Mouse (Mus musculus) heart, embryonic 16.5 days (tissue): Measurements from ENCODE around the gene Cyp2t4. TPM values are rescaled to one million over a fixed set of nuclear protein-coding genes. Genes with fewer than 3 reads are reported as not detected.

ENCODE experiments used
- ATAC-seq: fragments of 200-750 bp; cut with Nextera tagmentation; replicated peaks from 2 replicates; pipeline ENCODE4 v1.8.0; 2017; ENCODE audit warnings: moderate number of reproducible peaks; ENCODE audit not compliant: insufficient read depth, low FRiP score; ENCODE audit errors: extremely low read depth
- H3K27ac ChIP-seq: fragments of 300-500 bp; sonication (generic); 2 replicates; pipeline ENCODE4 v1.5.1; 2014; ENCODE audit warnings: mild to moderate bottlenecking, low read length, control low read depth, moderate library complexity
- H3K27me3 ChIP-seq: fragments of 300-500 bp; sonication (generic); 2 replicates; pipeline ENCODE4 v1.6.1; 2014; ENCODE audit warnings: low read length, mixed read lengths; ENCODE audit not compliant: control insufficient read depth, insufficient read depth
- H3K36me3 ChIP-seq: fragments of 300-500 bp; sonication (generic); 2 replicates; pipeline ENCODE4 v1.6.1; 2014; ENCODE audit not compliant: control insufficient read depth, insufficient read depth
- H3K4me1 ChIP-seq: fragments of 300-500 bp; sonication (generic); 2 replicates; pipeline ENCODE4 v1.6.1; 2014; ENCODE audit warnings: low read length, mixed read lengths; ENCODE audit not compliant: control insufficient read depth, insufficient read depth
- H3K4me2 ChIP-seq: fragments of 300-500 bp; sonication (generic); 2 replicates; pipeline ENCODE4 v1.6.1; 2014; ENCODE audit warnings: low read depth, mild to moderate bottlenecking, control low read depth, low read length
- H3K4me3 ChIP-seq: fragments of 300-500 bp; sonication (generic); 2 replicates; pipeline ENCODE4 v1.5.1; 2014; ENCODE audit warnings: mild to moderate bottlenecking, control low read depth, low read length
- H3K9ac ChIP-seq: fragments of 300-500 bp; sonication (generic); 2 replicates; pipeline ENCODE4 v1.6.1; 2014; ENCODE audit warnings: low read length, control low read depth
- H3K9me3 ChIP-seq: fragments of 300-500 bp; sonication (generic); replicated peaks from 2 replicates; pipeline ENCODE4 v1.6.1; 2016; ENCODE audit warnings: low read length; ENCODE audit not compliant: control insufficient read depth
- WGBS: fragments of 180-500 bp; shearing (Covaris S2); extraction: QIAGEN DNeasy Blood & Tissue Kit; methylation state at CpG from one replicate; pipeline ENCODE4 v1.1.7; 2014; 5-methylcytosine and 5-hydroxymethylcytosine counted together
- polyA plus RNA-seq: library from polyadenylated mRNA; unstranded; fragments of >200 nt; fragmentation: Nextera tagmentation; extraction: Ambion mirVana; gene quantifications from 2 replicates; pipeline ENCODE4 v1.2.1, GENCODE M21; 2015

Cyp2t4 gene
- polyA plus RNA-seq, 1 experiment from 2014 or later, result 0.08 TPM

DNA sequence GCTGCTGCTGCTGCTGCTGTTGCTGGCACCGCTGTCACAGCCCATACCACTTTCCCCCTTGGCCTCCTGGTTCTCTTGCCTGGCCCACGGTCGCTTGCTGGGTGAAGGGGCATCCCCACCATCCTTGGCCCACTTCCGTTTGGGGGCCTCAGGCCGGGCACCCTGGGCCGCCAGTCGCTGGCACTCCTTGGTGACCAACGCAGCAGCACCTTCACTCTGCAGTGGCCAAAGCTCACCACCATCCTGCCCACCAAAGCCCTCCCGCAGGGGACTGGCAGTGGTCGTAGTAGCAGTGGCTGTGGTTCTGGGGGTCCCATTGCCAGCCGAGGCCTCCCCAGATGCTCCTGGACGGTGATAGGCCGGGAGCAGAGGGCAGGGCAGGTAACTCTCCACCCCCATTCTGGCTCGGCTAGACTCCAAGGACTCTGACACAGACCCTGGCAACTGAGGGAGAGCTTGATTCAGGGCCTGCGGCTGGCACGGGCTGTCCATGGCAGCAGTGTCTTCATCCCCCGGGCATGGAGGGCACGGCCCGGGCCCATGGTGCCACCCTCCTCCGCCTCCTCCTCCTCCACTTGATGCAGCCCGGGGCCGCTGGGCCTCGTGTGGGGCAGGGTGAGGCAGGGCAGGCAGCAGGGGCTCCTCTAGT, 11.6 kb downstream of the Cyp2t4 start:
- Histone ChIP-seq H3K4me1 (peaks cover 55% of the 10 kb centered on the region), H3K9ac (peak overlapping the region; percentile 85), H3K9me3 (no peaks in the 10 kb centered on the region), H3K36me3 (peaks cover 14% of the 10 kb centered on the region), H3K27me3 (no peaks in the 10 kb centered on the region), H3K27ac (no peak overlapping the region), H3K4me2 (peak overlapping the region; percentile 73), H3K4me3 (peak overlapping the region; percentile 73)
- no peak for ATAC-seq
- WGBS, result 67% methylated on average over 23 of the region's 23 CpGs

DNA sequence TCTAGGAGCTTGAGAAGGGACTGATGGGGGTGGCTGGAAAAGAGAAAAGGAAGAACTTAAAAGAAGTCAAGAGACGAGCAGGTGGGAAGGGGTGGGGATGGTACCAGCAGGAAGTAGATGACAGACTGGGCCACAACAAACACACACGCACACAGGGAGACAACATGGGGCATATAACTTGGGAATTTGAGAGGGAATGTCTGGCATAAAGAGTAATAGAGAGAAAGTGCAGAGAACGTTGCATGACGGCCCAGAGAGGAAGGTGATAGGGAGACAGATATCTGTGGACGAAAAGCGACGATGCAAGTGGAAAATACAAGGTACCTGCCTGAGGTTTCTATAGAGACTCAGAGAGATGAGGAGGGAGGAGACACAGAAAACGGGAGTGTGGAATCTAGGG, 12.2 kb downstream of the Cyp2t4 start:
- H3K4me3 ChIP-seq, result peak overlapping the region; percentile 73
- no peaks in the 10 kb centered on the region for H3K9me3 ChIP-seq
- peaks cover 49% of the 10 kb centered on the region for H3K4me1 ChIP-seq
- H3K4me2 ChIP-seq, result peak overlapping the region; percentile 73
- peak overlapping the region; percentile 96 for H3K27ac ChIP-seq
- peaks cover 19% of the 10 kb centered on the region for H3K36me3 ChIP-seq
- H3K27me3 ChIP-seq, result no peaks in the 10 kb centered on the region
- H3K9ac ChIP-seq, result peak overlapping the region; percentile 85
- 4% methylated on average over 8 of the region's 8 CpGs for WGBS
- ATAC-seq, result no peak

DNA sequence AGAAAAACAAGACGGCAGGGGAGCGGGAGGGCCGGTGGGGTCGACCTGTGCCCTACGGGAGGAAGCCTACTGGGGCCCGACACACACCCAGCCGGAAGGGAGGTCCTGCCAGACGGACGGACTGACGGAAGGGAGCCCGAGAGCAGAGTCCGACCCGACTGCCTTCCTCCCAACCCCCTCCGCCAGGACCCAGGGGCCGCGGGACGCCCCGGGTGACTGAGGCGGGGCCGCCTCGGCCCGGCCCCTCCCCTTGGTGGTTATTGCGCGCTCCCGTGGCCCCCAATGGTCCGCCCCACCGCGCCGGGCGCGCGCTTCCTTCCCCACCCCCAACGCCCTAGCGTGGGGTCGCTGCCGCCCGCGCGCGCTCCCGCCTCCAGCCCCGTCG, 12.7 kb downstream of the Cyp2t4 start:
- H3K4me3 ChIP-seq, result peak overlapping the region; percentile 73
- peak overlapping the region; percentile 73 for H3K4me2 ChIP-seq
- H3K27ac ChIP-seq, result peak overlapping the region; percentile 96
- ATAC-seq, result peak; percentile 82
- 0% methylated on average over 34 of the region's 43 CpGs for WGBS
- no peaks in the 10 kb centered on the region for H3K9me3 ChIP-seq
- H3K4me1 ChIP-seq, result peaks cover 46% of the 10 kb centered on the region
- peak overlapping the region; percentile 85 for H3K9ac ChIP-seq
- peaks cover 22% of the 10 kb centered on the region for H3K36me3 ChIP-seq
- no peaks in the 10 kb centered on the region for H3K27me3 ChIP-seq

DNA sequence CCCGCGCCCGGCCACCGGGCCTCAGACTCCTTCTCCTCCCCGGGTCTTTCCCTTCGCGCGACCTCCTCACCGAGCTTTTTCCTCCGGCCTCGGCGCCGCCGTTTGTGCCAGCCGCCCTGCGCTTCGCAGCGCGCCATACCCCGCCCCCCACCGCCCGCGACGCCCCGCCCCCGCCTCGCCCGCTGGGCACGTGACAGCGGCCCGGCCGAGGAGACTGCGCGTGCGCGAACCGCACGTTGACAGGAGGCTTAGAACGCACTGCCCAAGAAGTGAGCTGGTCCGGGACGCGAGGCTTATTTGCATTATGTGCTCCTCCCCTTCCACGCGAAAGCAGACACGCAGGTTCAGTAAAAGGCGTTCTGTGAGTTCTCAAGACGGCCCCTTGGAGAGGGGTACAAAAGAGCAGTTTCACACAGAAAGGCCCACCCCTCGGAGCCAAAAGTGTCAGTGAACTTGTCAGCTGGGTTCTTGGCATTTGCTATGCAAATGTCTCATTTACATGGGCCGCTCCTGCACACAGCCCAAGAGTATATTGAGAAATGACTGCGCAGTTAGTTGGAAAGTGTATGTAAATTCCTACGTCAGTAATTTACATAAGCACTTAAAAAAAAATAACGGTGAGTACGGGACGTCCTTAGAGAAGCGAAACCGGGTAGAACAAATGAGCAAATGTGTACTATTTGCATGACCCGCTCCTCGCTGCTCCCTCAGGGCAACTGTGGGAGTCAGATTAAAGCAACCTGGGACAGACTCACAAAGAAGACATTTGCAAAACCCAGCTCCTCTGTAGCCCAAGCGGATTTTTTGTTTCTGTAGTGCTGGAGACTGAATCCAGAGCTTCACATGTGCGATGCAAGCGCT, 13.3 kb downstream of the Cyp2t4 start, which contains the start of gene Egln2:
Egln2 (minus strand) TSS at position 189 of the 861 bp plus-strand sequence.
- H3K36me3 ChIP-seq, result peaks cover 20% of the 10 kb centered on the region
- H3K27ac ChIP-seq, result peak within 1 kb of the TSS; percentile 96
- no peaks in the 10 kb centered on the region for H3K9me3 ChIP-seq
- 2% methylated on average over 59 of the region's 61 CpGs for WGBS
- peak within 1 kb of the TSS; percentile 73 for H3K4me3 ChIP-seq
- H3K4me2 ChIP-seq, result peak within 1 kb of the TSS; percentile 73
- H3K4me1 ChIP-seq, result peaks cover 40% of the 10 kb centered on the region
- peak within 1 kb of the TSS; percentile 85 for H3K9ac ChIP-seq
- no peaks in the 10 kb centered on the region for H3K27me3 ChIP-seq
- peak; percentile 86 for ATAC-seq

DNA sequence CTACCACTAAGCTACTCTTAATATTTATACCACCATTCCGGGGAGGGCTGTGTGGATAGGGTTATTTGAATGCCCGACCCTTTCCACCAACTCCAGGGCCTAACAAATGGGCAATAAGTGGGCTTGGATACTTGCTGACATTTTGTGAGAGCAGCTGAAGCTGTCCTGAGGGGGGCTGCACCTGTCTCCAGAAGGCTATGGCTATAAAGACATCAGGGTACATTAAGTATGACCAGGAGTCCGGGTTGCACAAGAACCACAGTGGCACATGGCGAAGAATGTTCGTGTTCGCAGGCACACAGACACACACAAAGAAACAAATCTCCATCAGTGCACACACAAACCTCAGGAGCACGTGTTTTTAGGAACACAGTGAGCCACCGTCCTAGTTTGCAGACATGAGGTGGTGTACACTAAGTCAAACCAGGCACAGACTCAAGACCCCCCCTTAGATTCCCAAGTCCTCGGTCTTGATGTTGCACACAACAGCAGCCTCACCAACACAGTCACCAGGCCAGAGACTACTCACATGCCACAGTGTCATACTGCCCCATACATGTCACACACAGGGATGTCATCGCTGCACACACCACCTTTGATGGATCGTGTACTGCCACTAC, 14.1 kb downstream of the Cyp2t4 start:
- H3K27ac ChIP-seq, result peak overlapping the region; percentile 96
- peak overlapping the region; percentile 73 for H3K4me3 ChIP-seq
- no peak for ATAC-seq
- H3K27me3 ChIP-seq, result no peaks in the 10 kb centered on the region
- peaks cover 28% of the 10 kb centered on the region for H3K36me3 ChIP-seq
- peaks cover 34% of the 10 kb centered on the region for H3K4me1 ChIP-seq
- peak overlapping the region; percentile 73 for H3K4me2 ChIP-seq
- H3K9ac ChIP-seq, result peak overlapping the region; percentile 85
- H3K9me3 ChIP-seq, result no peaks in the 10 kb centered on the region
- WGBS, result 71% methylated on average over 11 of the region's 11 CpGs

DNA sequence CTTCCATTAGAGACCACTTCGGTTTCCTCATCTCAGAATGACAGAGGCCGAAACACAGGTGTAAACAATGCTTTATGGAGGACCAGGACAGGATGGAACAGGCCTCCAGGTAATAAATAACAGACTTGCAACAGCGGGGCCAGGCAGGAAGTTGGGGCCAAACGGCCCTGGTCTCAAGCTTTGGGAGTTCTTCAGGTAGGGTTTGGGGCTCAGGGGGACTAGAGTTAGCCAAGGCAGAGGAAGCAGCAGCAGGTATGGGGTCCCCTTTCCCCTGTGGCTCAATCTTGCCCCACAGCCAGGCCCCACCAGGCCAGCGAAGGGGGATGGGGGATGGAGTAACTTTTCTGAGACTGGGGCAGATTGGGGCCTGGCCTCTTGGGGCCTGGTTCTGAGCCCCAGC, 14.9 kb downstream of the Cyp2t4 start:
- Histone ChIP-seq H3K4me3 (no peak overlapping the region), H3K9ac (no peak overlapping the region), H3K36me3 (peaks cover 32% of the 10 kb centered on the region), H3K4me1 (peaks cover 27% of the 10 kb centered on the region), H3K9me3 (no peaks in the 10 kb centered on the region), H3K4me2 (no peak overlapping the region), H3K27me3 (no peaks in the 10 kb centered on the region), H3K27ac (no peak overlapping the region)
- no peak for ATAC-seq
- 92% methylated on average over 5 of the region's 5 CpGs for WGBS

DNA sequence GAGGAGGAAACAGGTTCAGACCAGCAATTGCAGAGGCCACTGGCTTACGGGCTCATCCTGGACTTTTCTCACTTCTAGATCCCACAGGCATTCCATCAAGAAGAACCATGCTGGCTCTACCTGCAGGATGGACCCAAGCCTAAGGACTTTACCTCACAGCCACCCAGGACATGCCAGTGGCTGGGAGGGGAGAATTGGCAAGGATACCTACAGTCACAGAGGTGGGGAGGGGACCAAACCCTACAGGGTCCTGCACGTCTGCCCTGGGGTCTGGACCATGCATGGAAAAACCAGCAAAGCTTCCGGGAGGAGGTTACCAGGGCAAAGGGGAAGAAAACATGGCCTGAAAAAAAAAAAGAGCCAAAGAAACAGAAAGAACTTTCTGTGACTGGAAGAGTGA, 17.5 kb downstream of the Cyp2t4 start:
- no peak for ATAC-seq
- no peak overlapping the region for H3K4me2 ChIP-seq
- H3K9me3 ChIP-seq, result no peaks in the 10 kb centered on the region
- H3K9ac ChIP-seq, result no peak overlapping the region
- WGBS, result 88% methylated on average over 3 of the region's 3 CpGs
- H3K4me1 ChIP-seq, result peaks cover 5% of the 10 kb centered on the region; the same call in 1 of the 2 replicates
- no peak overlapping the region for H3K27ac ChIP-seq
- no peak overlapping the region for H3K4me3 ChIP-seq
- no peaks in the 10 kb centered on the region for H3K27me3 ChIP-seq
- peaks cover 30% of the 10 kb centered on the region for H3K36me3 ChIP-seq

DNA sequence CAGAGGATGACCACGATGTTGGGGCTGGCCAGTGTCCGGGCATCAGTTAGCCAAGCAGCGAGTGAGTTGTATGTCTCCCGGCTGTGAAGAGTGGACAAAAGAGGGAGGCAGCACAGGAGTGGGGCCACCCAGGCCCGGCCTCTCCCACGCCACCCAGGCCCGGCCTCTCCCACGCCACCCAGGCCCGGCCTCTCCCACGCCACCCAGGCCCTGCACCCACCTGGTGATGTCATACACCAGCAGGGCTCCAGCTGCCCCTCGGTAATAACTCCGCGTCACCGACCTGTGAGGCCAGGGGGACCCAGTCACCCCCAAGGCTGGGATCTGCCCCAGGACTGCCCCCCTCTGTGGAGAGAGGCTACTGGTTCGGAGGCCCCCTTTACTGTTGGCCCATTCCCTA, 21.0 kb downstream of the Cyp2t4 start:
- H3K4me3 ChIP-seq, result no peak overlapping the region
- no peak overlapping the region for H3K4me2 ChIP-seq
- H3K27ac ChIP-seq, result no peak overlapping the region
- ATAC-seq, result no peak
- no peak overlapping the region for H3K9ac ChIP-seq
- no peaks in the 10 kb centered on the region for H3K27me3 ChIP-seq
- H3K4me1 ChIP-seq, result peaks cover 8% of the 10 kb centered on the region; the same call in 1 of the 2 replicates
- WGBS, result 92% methylated on average over 15 of the region's 15 CpGs
- no peaks in the 10 kb centered on the region for H3K9me3 ChIP-seq
- peaks cover 30% of the 10 kb centered on the region for H3K36me3 ChIP-seq

DNA sequence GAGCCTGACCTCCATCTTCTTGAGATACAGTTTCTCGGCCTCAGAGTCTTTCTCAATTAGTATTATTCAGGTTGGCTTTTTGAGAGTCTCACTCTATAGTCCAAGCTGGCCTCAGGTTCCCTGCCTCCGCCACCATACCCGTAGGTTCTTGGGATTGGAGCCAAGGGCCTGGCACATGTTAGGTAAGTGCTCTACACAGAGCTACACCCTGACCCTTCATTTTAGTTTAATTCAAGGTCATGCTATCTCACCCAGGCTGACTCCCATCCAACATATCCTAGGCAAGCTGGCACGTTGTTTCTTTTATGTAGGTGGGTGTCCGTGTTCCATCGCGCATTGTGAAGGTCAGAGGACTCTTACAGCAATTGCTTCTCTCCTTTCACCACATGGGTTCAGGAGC, 21.4 kb downstream of the Cyp2t4 start:
- no peaks in the 10 kb centered on the region for H3K27me3 ChIP-seq
- no peaks in the 10 kb centered on the region for H3K9me3 ChIP-seq
- ATAC-seq, result no peak
- H3K36me3 ChIP-seq, result peaks cover 30% of the 10 kb centered on the region
- no peak overlapping the region for H3K4me3 ChIP-seq
- no peak overlapping the region for H3K4me2 ChIP-seq
- peaks cover 12% of the 10 kb centered on the region for H3K4me1 ChIP-seq
- H3K9ac ChIP-seq, result no peak overlapping the region
- H3K27ac ChIP-seq, result no peak overlapping the region
- WGBS, result 76% methylated on average over 7 of the region's 7 CpGs
